Mouse (Mus musculus): ENCODE results near the gene B4galt3.

DNA sequence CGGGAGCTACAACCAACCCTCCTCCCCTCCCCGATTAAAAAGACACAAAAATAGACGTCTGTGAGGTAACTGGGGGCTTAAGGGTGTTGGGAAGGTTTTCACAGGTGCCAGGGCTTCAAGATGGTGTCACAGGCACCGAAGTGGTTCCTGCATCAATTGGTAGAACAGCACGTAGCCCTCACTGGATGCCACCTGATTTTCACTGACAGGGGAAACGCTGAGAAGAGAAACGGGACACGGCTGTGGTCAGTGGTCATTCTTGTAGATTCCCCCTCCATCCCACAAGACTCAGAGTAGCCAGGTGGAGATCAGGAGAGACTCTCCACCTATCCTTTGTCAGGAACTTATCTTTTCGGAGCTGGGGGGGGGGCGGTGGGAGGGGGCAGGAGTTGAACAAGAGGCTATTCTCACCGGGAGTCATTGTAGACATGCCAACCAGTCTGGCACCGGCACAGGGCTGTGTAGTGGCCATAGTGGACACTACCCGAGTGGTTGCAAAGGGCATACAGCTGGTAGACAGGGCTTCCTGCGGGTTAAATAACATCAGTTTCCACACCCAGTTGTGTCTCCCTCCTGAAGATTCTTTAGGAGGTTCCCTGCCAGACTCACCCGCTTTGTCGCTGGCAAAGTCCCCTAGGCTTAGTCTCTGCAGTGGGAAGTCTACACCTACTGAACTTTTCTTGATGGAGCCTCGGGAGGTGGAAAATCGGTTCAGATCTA is 12.1 kb downstream of the B4galt3 start:
- TF ChIP-seq CTCF (IDR thresholded peaks at IDR 0.05; ENCODE audit: low read depth) = no peak
- TF ChIP-seq EP300 (IDR thresholded peaks at IDR 0.05; ENCODE audit: low read depth) = no peak
